ENCODE assay signal across 8 mouse cellular contexts in the genomic region with DNA sequence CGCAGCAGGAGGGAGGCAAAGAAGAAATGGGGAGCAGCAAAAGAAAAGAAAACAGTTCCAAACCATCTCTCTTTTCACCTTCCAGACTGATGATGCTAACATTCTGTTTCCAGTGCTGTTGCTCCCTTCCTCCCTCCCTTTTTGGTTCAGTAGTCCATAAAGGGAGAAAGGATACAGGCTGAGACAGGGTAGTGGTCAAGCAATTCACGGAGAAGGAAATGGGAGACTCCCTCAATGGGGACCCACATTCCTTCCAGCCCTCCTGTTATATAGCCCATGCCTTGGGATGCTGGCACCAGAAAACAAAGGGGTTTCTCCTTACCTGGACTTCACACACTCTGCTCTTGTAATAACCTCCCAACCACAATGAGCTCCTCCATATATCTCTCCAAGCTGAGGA. TPM values are rescaled to one million over a fixed set of nuclear protein-coding genes. Genes with fewer than 3 reads are reported as not detected.
DNase-seq lines count a peak whose midpoint lies in the region; ATAC-seq lines count a peak whose summit lies in the region.

No protein-coding gene starts in this region.

- WGBS in kidney, embryonic 15.5 days = 15% methylated on average over 2 of the region's 2 CpGs
- WGBS in embryonic facial prominence, embryonic 12.5 days = 17% methylated on average over 2 of the region's 2 CpGs
- 5% methylated on average over 2 of the region's 2 CpGs for WGBS in hindbrain, embryonic 16.5 days
- WGBS in midbrain, embryonic 14.5 days = 10% methylated on average over 2 of the region's 2 CpGs

- H3K36me3 ChIP-seq in kidney, embryonic 15.5 days = no peaks in the 10 kb centered on the region
- no peaks in the 10 kb centered on the region for H3K36me3 ChIP-seq in embryonic facial prominence, embryonic 12.5 days
- H3K36me3 ChIP-seq in hindbrain, embryonic 16.5 days (ENCODE audit: control insufficient read depth, insufficient read depth, low read length) = no peaks in the 10 kb centered on the region
- no peaks in the 10 kb centered on the region; the same call in 1 of the 2 replicates for H3K36me3 ChIP-seq in midbrain, embryonic 14.5 days (ENCODE audit: control insufficient read depth, insufficient read depth, low read length)

- peaks cover 23% of the 10 kb centered on the region; the same call in 1 of the 2 replicates for H3K4me1 ChIP-seq in kidney, embryonic 15.5 days
- H3K4me1 ChIP-seq in embryonic facial prominence, embryonic 12.5 days = no peaks in the 10 kb centered on the region
- H3K4me1 ChIP-seq in hindbrain, embryonic 16.5 days (ENCODE audit: control insufficient read depth, insufficient read depth, low read depth, low read length) = no peaks in the 10 kb centered on the region
- 0 out of 2 replicates have a peak, but pooled peaks cover 6% of the 10 kb centered on the region for H3K4me1 ChIP-seq in midbrain, embryonic 14.5 days (ENCODE audit: control insufficient read depth, insufficient read depth, low read length)

- DNase-seq in kidney, postnatal 4 days = no peak
- peak; percentile 17 for DNase-seq in midbrain, embryonic 14.5 days
- no peak for DNase-seq in layer of hippocampus, postnatal 36 days
- DNase-seq in urinary bladder, adult 18-20 months (ENCODE audit: low spot score in 2 of 2) = no peak
- no peak for DNase-seq in retina, postnatal 1 day

- no peaks in the 10 kb centered on the region for H3K9me3 ChIP-seq in kidney, embryonic 15.5 days (replicated peaks)
- no peaks in the 10 kb centered on the region for H3K9me3 ChIP-seq in embryonic facial prominence, embryonic 12.5 days
- no peaks in the 10 kb centered on the region for H3K9me3 ChIP-seq in hindbrain, embryonic 16.5 days (ENCODE audit: control insufficient read depth, low read length)
- no peaks in the 10 kb centered on the region for H3K9me3 ChIP-seq in midbrain, embryonic 14.5 days (ENCODE audit: control insufficient read depth, low read length)

- H3K27me3 ChIP-seq in kidney, embryonic 15.5 days = peaks cover 44% of the 10 kb centered on the region
- H3K27me3 ChIP-seq in embryonic facial prominence, embryonic 12.5 days = peaks cover 15% of the 10 kb centered on the region; the same call in 1 of the 2 replicates
- no peaks in the 10 kb centered on the region; the same call in 1 of the 2 replicates for H3K27me3 ChIP-seq in hindbrain, embryonic 16.5 days (replicated peaks; ENCODE audit: control insufficient read depth, insufficient read depth, low read length)
- H3K27me3 ChIP-seq in midbrain, embryonic 14.5 days (ENCODE audit: control insufficient read depth, insufficient read depth, low read length) = no peaks in the 10 kb centered on the region

- H3K27ac ChIP-seq in kidney, embryonic 15.5 days = peak overlapping the region; percentile 88
- H3K27ac ChIP-seq in embryonic facial prominence, embryonic 12.5 days = peak overlapping the region; percentile 79
- H3K27ac ChIP-seq in hindbrain, embryonic 16.5 days (ENCODE audit: low read depth, low read length) = peak overlapping the region; percentile 79
- peak overlapping the region; percentile 80 for H3K27ac ChIP-seq in midbrain, embryonic 14.5 days (replicated peaks; ENCODE audit: low read depth, low read length)

- no peak overlapping the region for H3K9ac ChIP-seq in kidney, embryonic 15.5 days
- H3K9ac ChIP-seq in embryonic facial prominence, embryonic 12.5 days = peak overlapping the region; percentile 56; the same call in 1 of the 2 replicates
- peak overlapping the region; percentile 66 for H3K9ac ChIP-seq in hindbrain, embryonic 16.5 days (ENCODE audit: low read depth, low read length)
- 0 out of 2 replicates have a peak overlapping the region, but pooled peaks have one; percentile 67 for H3K9ac ChIP-seq in midbrain, embryonic 14.5 days (replicated peaks; ENCODE audit: low read length)

- peak overlapping the region; percentile 70 for H3K4me2 ChIP-seq in kidney, embryonic 15.5 days
- H3K4me2 ChIP-seq in embryonic facial prominence, embryonic 12.5 days (replicated peaks) = peak overlapping the region; percentile 63
- H3K4me2 ChIP-seq in hindbrain, embryonic 16.5 days (ENCODE audit: low read length) = peak overlapping the region; percentile 65
- H3K4me2 ChIP-seq in midbrain, embryonic 14.5 days (ENCODE audit: low read length) = peak overlapping the region; percentile 62

- H3K4me3 ChIP-seq in kidney, embryonic 15.5 days (replicated peaks) = peak overlapping the region; percentile 51
- peak overlapping the region; percentile 51 for H3K4me3 ChIP-seq in embryonic facial prominence, embryonic 12.5 days
- peak overlapping the region; percentile 61 for H3K4me3 ChIP-seq in hindbrain, embryonic 16.5 days (ENCODE audit: low read length)
- H3K4me3 ChIP-seq in midbrain, embryonic 14.5 days (replicated peaks; ENCODE audit: low read depth, low read length) = peak overlapping the region; percentile 52

- ATAC-seq in kidney, embryonic 15.5 days (replicated peaks; ENCODE audit: low FRiP score) = no peak
- 0 out of 2 replicates have a peak, but pooled peaks have one; percentile 37 for ATAC-seq in embryonic facial prominence, embryonic 12.5 days (ENCODE audit: insufficient number of reproducible peaks, insufficient read depth, low FRiP score, low TSS enrichment)
- ATAC-seq in hindbrain, embryonic 16.5 days = peak; percentile 43; the same call in 1 of the 2 replicates
- peak; percentile 13; the same call in 1 of the 2 replicates for ATAC-seq in midbrain, embryonic 14.5 days (ENCODE audit: low FRiP score, low TSS enrichment)

RNA-seq across cellular contexts. Expression of gene Rtl5, which starts 0.4 kb away (rescaled TPM):
- 2.5 and 2.8 TPM in 2 replicates for polyA plus RNA-seq in kidney, embryonic 15.5 days (2015; fragmentation: Nextera tagmentation; extraction: Ambion mirVana)
- polyA plus RNA-seq in embryonic facial prominence, embryonic 12.5 days (2016; fragmentation: Nextera tagmentation; extraction: Ambion mirVana) = 2.6 and 2.7 TPM in 2 replicates
- 5.6 and 6.2 TPM in 2 replicates for polyA plus RNA-seq in hindbrain, embryonic 16.5 days (2015; fragmentation: Nextera tagmentation; extraction: Ambion mirVana)
- polyA plus RNA-seq in midbrain, embryonic 14.5 days (2014; fragmentation: Nextera tagmentation; extraction: Ambion mirVana) = 4.9 and 8.1 TPM in 2 replicates
- 10 to 100 TPM in 1 of 2 experiments, 1 to 10 TPM in 1; 10.0 to 12.1 TPM for total RNA-seq in layer of hippocampus, postnatal 36 days (2021)

RNA-seq across cellular contexts. Expression of gene Pin4, which starts 47.7 kb away (rescaled TPM):
- 68.1 and 75.6 TPM in 2 replicates for polyA plus RNA-seq in kidney, embryonic 15.5 days (2015; fragmentation: Nextera tagmentation; extraction: Ambion mirVana)
- 73.9 and 77.7 TPM in 2 replicates for polyA plus RNA-seq in embryonic facial prominence, embryonic 12.5 days (2016; fragmentation: Nextera tagmentation; extraction: Ambion mirVana)
- polyA plus RNA-seq in hindbrain, embryonic 16.5 days (2015; fragmentation: Nextera tagmentation; extraction: Ambion mirVana) = 44.6 and 58.1 TPM in 2 replicates
- 60.6 and 76.6 TPM in 2 replicates for polyA plus RNA-seq in midbrain, embryonic 14.5 days (2014; fragmentation: Nextera tagmentation; extraction: Ambion mirVana)
- 10 to 100 TPM; 33.5 to 35.8 TPM for total RNA-seq in layer of hippocampus, postnatal 36 days (2021)
